Mouse (Mus musculus): ENCODE data around the gene Tas1r2. TPM values are rescaled to one million over a fixed set of nuclear protein-coding genes. Genes with fewer than 3 reads are reported as not detected.

The Tas1r2 gene
- polyA plus RNA-seq, 1 experiment from 2014 or later: not detected

DNA sequence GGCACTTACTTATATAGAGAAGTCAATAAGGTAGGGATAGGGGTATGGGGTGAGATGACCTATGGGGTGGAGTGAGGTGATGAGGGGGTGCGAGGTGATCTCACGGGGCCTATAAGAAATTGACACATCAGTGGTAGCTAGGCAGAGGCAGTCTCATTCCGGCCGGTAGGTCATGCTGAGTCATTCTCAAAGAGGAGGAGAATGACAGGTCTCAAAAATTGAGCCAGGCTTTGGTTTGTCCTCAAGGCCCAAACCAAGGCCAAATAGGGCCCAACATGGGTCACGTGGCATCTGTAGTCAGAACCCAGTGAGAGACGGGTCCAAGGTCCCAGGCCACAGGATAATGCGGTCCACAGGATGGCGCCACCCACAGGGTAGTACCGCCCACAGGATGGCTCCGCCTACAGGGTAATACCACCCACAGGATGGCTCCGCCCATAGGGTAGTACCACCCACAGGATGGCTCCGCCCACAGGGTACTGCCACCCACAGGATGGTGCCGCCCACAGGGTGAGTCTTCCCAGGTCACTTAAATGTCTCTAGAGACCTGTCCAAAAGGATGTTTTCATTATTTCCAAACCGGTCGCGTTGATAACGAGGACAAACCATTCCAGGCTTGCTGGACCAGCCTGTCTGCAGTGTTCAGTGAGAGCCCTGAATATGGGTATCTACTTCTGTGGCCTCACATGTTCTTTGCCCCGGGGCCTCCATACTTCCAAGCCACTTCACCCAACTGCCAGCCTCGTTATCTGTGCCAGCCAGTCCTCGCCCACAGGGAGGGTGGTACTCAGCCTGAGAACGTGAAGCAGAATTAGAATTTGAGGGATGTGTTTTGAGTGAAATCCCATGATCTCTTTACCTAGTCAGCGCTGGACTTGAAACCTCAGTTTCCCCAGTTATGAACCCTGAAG, 30.6 kb downstream of the Tas1r2 start:
- ATAC-seq (ENCODE audit: low FRiP score, low read depth): no peak; the same call in 1 of the 2 replicates
- 77% methylated on average over 22 of the region's 22 CpGs for WGBS

DNA sequence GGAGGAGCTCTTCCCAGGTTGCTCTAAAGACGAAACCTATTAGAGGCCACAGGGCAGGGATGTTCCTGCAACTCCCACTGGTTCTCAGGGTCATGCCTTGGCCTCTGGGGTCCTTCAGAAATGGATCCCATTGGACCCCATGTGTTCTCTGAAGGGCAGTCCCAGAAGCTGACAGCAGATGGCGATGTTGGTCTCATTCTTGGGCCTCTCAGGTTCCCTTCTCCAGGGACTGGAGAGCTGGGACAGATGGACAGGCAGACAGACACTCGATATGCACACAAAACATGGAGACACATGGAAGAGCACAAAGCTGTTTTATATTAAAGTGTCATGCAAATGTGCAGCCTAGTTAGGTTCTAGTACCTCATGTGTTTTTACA, 31.3 kb downstream of the Tas1r2 start:
- no peaks in the 10 kb centered on the region for H3K9me3 ChIP-seq
- H3K36me3 ChIP-seq: no peaks in the 10 kb centered on the region
- H3K27me3 ChIP-seq: no peaks in the 10 kb centered on the region
- H3K4me1 ChIP-seq (replicated peaks): no peaks in the 10 kb centered on the region
- no peak overlapping the region for H3K4me3 ChIP-seq
- no peak overlapping the region for H3K9ac ChIP-seq
- H3K4me2 ChIP-seq: no peak overlapping the region
- ATAC-seq (ENCODE audit: low FRiP score, low read depth): no peak
- H3K27ac ChIP-seq (replicated peaks): no peak overlapping the region
- WGBS: 17% methylated on average over 3 of the region's 3 CpGs

More for the DNA sequence above, 30.6 kb downstream of the Tas1r2 start:
- Histone ChIP-seq H3K9me3 (no peaks in the 10 kb centered on the region), H3K4me3 (no peak overlapping the region), H3K27ac (replicated peaks) (no peak overlapping the region), H3K9ac (no peak overlapping the region), H3K4me1 (replicated peaks) (no peaks in the 10 kb centered on the region), H3K36me3 (no peaks in the 10 kb centered on the region), H3K27me3 (no peaks in the 10 kb centered on the region), H3K4me2 (no peak overlapping the region)

DNA sequence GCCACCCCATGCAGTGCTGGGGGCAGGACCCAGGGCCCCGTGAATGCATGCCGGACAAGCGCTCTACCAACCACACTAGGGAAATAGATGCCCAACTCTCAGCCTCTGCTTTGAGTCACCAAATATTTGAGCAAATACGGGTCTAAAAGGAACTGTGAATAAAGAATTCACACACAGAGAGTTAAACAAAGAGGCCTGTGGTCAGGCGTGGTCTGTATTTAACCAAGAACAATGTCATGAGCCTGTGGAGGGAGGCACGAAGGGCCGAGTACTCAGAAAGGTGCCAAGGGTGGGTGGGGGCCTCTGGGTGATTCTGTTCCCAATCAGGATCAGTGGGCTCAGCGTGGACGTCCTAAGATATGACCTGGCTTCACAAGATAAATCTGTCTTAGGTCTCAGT, 34.7 kb downstream of the Tas1r2 start:
- Histone ChIP-seq H3K4me2 (no peak overlapping the region), H3K9ac (no peak overlapping the region), H3K4me1 (replicated peaks) (no peaks in the 10 kb centered on the region), H3K27me3 (no peaks in the 10 kb centered on the region), H3K4me3 (no peak overlapping the region), H3K9me3 (no peaks in the 10 kb centered on the region), H3K36me3 (no peaks in the 10 kb centered on the region), H3K27ac (replicated peaks) (no peak overlapping the region)
- 53% methylated on average over 9 of the region's 9 CpGs for WGBS
- no peak for ATAC-seq (ENCODE audit: low FRiP score, low read depth)

- H3K27me3 ChIP-seq: peaks cover 5% of the 10 kb centered on the region; the same call in 1 of the 2 replicates
- H3K4me3 ChIP-seq: no peak overlapping the region
- no peaks in the 10 kb centered on the region for H3K36me3 ChIP-seq
- H3K4me2 ChIP-seq: no peak overlapping the region
- ATAC-seq (ENCODE audit: low FRiP score, low read depth): no peak
- WGBS: 41% methylated on average over 7 of the region's 7 CpGs
- no peaks in the 10 kb centered on the region for H3K9me3 ChIP-seq
- no peak overlapping the region for H3K9ac ChIP-seq
- H3K4me1 ChIP-seq (replicated peaks): no peaks in the 10 kb centered on the region
- no peak overlapping the region for H3K27ac ChIP-seq (replicated peaks)
Measured at GRCm38 (mm10) chr4:139689627-139690269, 36.4 kb downstream of the Tas1r2 start.

DNA sequence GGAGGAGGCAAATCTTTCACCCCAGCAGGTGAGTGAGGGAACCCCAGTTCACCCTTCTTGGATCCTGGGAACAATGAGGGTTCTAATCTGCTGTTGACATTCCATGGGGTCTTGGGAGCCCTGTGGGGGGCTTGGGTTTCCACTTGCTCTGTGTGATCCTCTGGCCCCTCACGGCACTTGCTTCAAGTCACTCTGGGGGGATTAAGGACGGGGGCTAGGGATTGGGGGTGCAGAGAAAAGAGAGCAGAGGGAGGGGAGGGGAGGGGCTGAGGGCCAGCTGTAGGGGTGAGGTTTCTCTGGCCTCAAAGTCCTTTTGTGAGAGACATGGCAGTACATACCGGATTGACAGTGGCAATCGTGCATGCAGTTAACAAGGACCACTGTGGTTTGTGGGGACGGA, 40.0 kb downstream of the Tas1r2 start:
- H3K4me3 ChIP-seq: no peak overlapping the region
- ATAC-seq (ENCODE audit: low FRiP score, low read depth): no peak
- H3K27ac ChIP-seq (replicated peaks): no peak overlapping the region
- H3K4me2 ChIP-seq: no peak overlapping the region
- no peaks in the 10 kb centered on the region for H3K36me3 ChIP-seq
- H3K9me3 ChIP-seq: no peaks in the 10 kb centered on the region
- 0 out of 2 replicates have a peak, but pooled peaks cover 3% of the 10 kb centered on the region for H3K4me1 ChIP-seq (replicated peaks)
- no peak overlapping the region for H3K9ac ChIP-seq
- H3K27me3 ChIP-seq: peaks cover 5% of the 10 kb centered on the region; the same call in 1 of the 2 replicates
- 36% methylated on average over 5 of the region's 5 CpGs for WGBS

- Histone ChIP-seq H3K9ac (no peak overlapping the region), H3K4me1 (replicated peaks) (0 out of 2 replicates have a peak, but pooled peaks cover 3% of the 10 kb centered on the region)
- ATAC-seq (ENCODE audit: low FRiP score, low read depth): no peak
Measured at GRCm38 (mm10) chr4:139697755-139698154, 44.4 kb downstream of the Tas1r2 start.

DNA sequence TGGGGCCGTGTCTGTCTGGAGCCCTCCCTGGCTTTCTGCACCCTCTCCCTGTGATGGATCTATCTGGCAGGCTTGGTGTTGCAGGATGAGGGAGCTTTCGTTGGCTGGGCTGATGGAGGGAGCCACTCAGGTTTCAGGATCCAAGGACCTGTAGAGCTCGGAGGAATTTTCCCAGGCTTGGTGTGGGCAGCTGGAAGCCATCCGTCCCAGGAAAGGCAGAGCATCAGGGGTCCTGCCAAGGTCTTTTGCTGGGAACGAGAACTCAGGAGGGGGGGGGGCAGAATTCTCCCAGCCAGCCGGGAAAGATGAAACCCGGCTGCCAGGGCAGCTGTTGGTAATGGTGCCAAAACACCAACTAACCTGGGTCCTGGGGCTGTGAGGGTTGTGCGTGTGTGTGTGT, 45.3 kb downstream of the Tas1r2 start:
- WGBS: 58% methylated on average over 8 of the region's 8 CpGs
- no peaks in the 10 kb centered on the region for H3K9me3 ChIP-seq
- 0 out of 2 replicates have a peak, but pooled peaks cover 3% of the 10 kb centered on the region for H3K4me1 ChIP-seq (replicated peaks)
- no peak overlapping the region for H3K4me2 ChIP-seq
- no peaks in the 10 kb centered on the region for H3K36me3 ChIP-seq
- H3K27ac ChIP-seq (replicated peaks): no peak overlapping the region
- H3K9ac ChIP-seq: no peak overlapping the region
- H3K4me3 ChIP-seq: no peak overlapping the region
- H3K27me3 ChIP-seq: peaks cover 5% of the 10 kb centered on the region; the same call in 1 of the 2 replicates
- no peak for ATAC-seq (ENCODE audit: low FRiP score, low read depth)

More at GRCm38 (mm10) chr4:139697755-139698154, 44.4 kb downstream of the Tas1r2 start:
- no peak overlapping the region for H3K27ac ChIP-seq (replicated peaks)
- WGBS: 9% methylated on average over 9 of the region's 9 CpGs
- H3K4me2 ChIP-seq: no peak overlapping the region
- H3K36me3 ChIP-seq: no peaks in the 10 kb centered on the region
- H3K27me3 ChIP-seq: peaks cover 5% of the 10 kb centered on the region; the same call in 1 of the 2 replicates
- no peaks in the 10 kb centered on the region for H3K9me3 ChIP-seq
- H3K4me3 ChIP-seq: no peak overlapping the region

- H3K27me3 ChIP-seq: no peaks in the 10 kb centered on the region
- no peak for ATAC-seq (ENCODE audit: low FRiP score, low read depth)
- no peaks in the 10 kb centered on the region for H3K36me3 ChIP-seq
- 78% methylated on average over 4 of the region's 4 CpGs for WGBS
- H3K27ac ChIP-seq (replicated peaks): no peak overlapping the region
- no peaks in the 10 kb centered on the region for H3K4me1 ChIP-seq (replicated peaks)
- H3K4me3 ChIP-seq: no peak overlapping the region
- no peak overlapping the region for H3K9ac ChIP-seq
- no peak overlapping the region for H3K4me2 ChIP-seq
- no peaks in the 10 kb centered on the region for H3K9me3 ChIP-seq
Measured at GRCm38 (mm10) chr4:139702914-139703313, 49.6 kb downstream of the Tas1r2 start.

DNA sequence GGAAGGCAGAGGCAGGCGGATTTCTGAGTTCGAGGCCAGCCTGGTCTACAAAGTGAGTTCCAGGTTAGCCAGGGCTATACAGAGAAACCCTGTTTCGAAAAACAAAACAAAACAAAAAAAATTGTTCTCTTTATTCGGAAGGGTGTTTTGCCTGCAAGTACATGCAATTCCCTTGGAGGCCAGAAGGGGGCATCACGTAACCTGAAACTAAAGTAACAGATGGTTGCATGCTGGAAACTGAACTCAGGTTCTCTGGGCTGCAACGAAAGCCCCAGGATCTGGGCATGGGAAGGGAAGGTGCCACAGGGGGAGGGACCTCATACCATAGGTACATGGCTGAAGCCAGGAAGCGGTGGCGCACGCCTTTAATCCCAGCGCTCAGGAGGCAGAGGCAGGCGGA, 50.1 kb downstream of the Tas1r2 start:
- no peak for ATAC-seq (ENCODE audit: low FRiP score, low read depth)
- 86% methylated on average over 11 of the region's 11 CpGs for WGBS
- H3K4me1 ChIP-seq (replicated peaks): no peaks in the 10 kb centered on the region
- H3K27ac ChIP-seq (replicated peaks): no peak overlapping the region
- no peaks in the 10 kb centered on the region for H3K9me3 ChIP-seq
- no peaks in the 10 kb centered on the region for H3K36me3 ChIP-seq
- no peak overlapping the region for H3K4me3 ChIP-seq
- H3K27me3 ChIP-seq: no peaks in the 10 kb centered on the region
- H3K4me2 ChIP-seq: no peak overlapping the region
- H3K9ac ChIP-seq: no peak overlapping the region

GRCm38 (mm10) chr4:139705986-139706385, 52.6 kb downstream of the Tas1r2 start:
- 82% methylated on average over 5 of the region's 5 CpGs for WGBS

GRCm38 (mm10) chr4:139710467-139711334, 57.4 kb downstream of the Tas1r2 start:
- Histone ChIP-seq H3K36me3 (no peaks in the 10 kb centered on the region), H3K9me3 (no peaks in the 10 kb centered on the region), H3K27me3 (no peaks in the 10 kb centered on the region), H3K4me2 (no peak overlapping the region), H3K9ac (no peak overlapping the region), H3K4me3 (no peak overlapping the region), H3K27ac (replicated peaks) (no peak overlapping the region), H3K4me1 (replicated peaks) (peaks cover 8% of the 10 kb centered on the region; the same call in 1 of the 2 replicates)
- WGBS: 25% methylated on average over 25 of the region's 25 CpGs
- ATAC-seq (ENCODE audit: low FRiP score, low read depth): peak; percentile 23; the same call in 1 of the 2 replicates

More at GRCm38 (mm10) chr4:139705986-139706385, 52.6 kb downstream of the Tas1r2 start:
- Histone ChIP-seq H3K4me3 (no peak overlapping the region), H3K36me3 (no peaks in the 10 kb centered on the region), H3K9ac (no peak overlapping the region), H3K4me2 (no peak overlapping the region), H3K9me3 (no peaks in the 10 kb centered on the region), H3K4me1 (replicated peaks) (peaks cover 6% of the 10 kb centered on the region; the same call in 1 of the 2 replicates), H3K27me3 (no peaks in the 10 kb centered on the region), H3K27ac (replicated peaks) (no peak overlapping the region)
- ATAC-seq (ENCODE audit: low FRiP score, low read depth): no peak

Measured in hindbrain, embryonic 15.5 days (tissue).